Mouse (Mus musculus) layer of hippocampus, adult 11-12 months (tissue): ENCODE measurements at regions not wholly inside any gene's neighbourhood (a gene's known extent, or its start where the extent isn't known, plus 50 kb on each side); places are given as distances from the start of the nearest gene placed in this dataset.
A peak's percentile ranks its signal among the peaks of the same experiment; 100 is the strongest.
"Not testable (repeated sequence)": the region's sequence is repeated elsewhere in the genome, so short reads cannot be mapped to it uniquely, and the experiment has no call there.

Experiments used
- DNase-seq: peaks from one replicate; pipeline ENCODE4 v3.0.0; 2022; ENCODE audit warnings: low spot score

DNA sequence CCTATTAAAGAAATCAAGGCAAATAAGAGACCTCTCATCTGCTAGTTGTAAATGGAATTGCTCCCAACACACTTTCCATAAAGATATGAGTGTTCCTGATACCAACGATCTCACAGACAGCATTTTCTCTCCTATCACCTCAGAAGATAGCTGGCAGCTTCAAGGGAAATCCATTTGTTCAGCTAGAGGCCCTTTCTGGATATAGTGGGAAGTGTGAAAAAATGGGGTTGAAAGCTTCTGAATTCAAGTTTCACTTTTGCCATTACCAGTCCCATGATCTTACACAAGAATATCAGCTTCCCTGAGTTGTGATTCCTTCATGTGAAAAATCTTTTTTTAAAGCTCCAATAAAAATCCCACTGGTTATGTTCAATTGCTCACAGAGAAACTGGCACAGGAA is 369.1 kb upstream of the Zfp703 start:
- no peak for DNase-seq

DNA sequence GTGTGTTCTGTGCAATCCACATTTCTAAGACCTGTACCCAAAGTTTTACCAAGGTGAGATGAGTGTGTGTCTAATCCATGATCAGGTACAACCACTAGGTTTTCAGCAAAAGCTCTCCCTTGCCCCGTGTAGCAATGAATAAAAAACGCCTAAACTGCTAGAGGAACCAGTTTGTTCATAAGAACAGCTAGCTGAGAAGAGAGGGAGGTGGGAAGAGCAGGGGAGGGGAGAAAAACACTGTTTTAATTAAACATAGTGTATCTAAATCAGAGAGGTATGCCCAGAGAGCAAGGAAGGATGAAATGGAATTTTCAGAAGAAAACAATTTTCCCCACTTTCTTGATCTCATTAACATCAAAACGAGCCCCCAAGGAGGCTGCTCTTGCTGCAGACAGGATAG is 368.5 kb upstream of the Zfp703 start:
- no peak for DNase-seq

DNA sequence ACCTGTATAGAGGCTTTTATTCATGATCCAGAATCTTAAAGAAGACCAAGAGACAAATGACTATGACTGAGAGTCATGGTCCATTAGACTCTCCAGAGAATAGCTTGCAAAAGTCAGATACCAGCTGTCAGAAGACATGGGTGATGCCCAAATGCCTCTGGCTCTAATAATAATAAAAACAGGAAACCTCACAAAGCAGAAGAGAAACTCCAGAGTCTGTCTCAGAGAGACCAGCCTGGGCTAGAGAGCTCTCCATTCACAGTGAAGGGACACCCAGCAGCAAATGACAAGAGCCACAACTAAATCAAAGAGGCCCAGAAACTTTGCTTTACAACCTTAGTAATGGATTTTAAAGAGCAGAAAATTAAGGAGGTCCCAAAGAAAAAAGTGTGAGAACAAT is 365.0 kb upstream of the Zfp703 start:
- no peak for DNase-seq

DNA sequence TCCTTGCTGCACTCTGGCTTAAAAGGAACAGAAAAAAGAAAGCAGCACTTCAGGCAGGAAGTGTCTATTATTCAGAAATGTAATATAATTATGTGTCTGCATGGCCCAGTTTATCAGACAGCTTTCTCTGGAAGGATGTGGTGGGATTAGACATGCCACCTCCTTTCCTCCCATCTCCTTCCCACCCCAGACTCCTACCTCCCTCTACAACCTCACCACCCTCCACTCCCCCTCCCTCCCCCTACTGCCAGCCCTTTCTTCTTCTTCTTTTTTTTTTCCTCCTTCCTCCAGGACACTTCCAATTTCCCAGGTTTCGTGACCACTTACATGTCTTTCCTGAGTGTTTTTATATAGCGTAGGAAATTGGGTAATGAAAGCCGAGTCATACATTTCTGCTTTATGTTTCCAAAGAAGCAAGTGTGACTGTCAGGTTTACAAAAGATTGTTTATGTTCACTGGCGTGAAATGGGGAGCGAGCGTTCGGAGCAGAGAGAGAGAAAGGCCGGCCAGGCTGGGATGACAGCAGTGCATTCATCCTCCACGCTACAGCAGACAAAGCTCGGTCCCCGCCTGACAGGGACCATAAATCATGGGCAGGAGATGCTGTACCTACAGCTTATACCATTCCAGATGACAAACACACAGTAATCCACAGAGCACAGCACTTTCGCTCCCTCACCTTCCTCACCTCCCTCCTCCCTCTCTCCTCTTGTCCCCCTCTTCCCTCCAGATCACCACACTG is 354.6 kb upstream of the Zfp703 start:
- DNase-seq, result no peak

DNA sequence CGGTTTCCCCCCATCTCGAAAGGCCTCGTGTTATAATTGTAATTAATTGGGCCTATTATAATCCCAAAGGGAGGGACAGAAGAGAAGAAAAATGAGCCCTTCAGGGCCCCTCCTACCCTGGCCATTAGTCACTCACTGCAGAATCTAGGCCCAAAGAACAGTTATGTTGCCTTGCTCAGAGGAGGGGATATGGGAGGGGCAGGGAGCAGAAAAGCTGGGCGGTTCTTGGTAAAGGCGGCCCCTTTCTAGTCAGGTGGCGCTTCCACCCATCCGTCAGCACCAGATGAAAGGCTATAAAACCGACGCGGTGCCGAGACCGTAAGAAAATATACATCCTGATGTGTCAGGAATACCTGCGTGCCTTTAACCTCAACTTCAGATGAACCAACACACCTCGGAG is 350.9 kb upstream of the Zfp703 start:
- DNase-seq, result no peak

GRCm38 (mm10) chr8:26626651-26627077 is 350.5 kb upstream of the Zfp703 start:
- DNase-seq, result no peak

DNA sequence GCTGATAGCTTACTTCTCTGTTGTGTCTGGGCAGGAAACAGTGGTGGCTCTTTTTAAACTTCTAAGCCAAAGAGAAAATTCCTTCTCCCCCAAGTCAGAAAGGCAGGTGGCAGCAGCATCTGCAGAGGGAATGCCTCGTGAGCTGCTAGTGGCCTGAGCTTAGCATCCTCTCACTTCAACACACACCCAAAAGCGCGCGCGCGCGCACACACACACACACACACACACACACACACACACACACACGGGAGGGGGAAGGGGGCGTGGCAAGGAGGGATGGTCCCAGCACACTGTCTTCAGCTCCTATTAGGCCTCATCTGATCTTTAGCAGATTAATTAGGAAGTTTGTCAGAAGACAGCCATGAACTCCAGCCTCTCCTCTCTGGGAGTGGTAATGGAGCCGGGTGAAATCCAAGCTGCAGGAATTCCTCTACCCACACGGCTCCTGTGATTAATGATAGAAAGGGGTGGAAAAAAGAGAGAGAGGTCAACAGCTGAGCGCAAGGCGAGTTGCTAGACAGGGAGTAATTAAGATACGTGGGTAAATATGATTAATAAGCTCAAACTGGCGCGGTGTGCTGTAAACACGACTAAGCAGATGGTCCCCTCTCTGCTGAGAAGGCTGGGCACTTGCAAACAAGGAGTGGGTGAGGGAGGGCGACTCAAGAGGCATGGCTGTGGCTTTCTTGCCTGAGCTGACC is 349.8 kb upstream of the Zfp703 start:
- no peak for DNase-seq

DNA sequence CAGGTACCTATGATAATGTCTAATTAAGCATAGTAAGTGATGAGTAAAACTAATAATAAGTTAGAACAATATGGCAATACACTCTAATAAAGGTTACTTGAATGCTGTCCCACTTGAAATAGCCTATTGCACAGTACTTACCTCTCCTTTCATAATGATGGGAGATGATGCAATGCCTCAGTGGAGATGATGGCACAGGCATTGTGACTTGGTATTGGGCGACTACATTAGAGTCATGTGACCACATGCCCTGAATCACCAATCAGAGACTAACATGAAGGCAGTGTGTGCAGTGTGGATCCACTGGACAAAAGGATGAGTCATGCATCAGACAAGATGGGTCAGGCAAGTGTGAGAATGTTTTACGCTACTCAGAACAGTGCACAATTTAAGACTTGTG is 346.6 kb upstream of the Zfp703 start:
- no peak for DNase-seq

DNA sequence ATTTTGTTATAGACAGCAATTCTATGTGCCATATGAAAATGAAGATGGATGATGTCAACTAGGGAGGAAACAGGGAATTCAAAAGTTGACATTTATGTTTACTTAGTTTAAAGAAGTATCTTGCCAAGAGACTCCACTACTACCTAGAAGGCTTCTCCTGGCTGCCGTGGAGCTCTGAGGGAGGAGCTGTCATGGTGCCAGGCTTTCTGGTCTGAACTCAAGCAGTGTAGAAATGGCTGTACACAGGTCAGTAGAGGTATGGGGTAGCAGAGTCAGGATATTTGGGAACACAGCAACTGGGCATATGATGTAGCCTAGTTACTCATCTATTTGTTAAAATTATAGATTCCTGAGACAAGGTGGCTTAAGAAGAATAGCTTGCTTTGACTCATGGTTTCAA is 341.4 kb upstream of the Zfp703 start:
- no peak for DNase-seq

DNA sequence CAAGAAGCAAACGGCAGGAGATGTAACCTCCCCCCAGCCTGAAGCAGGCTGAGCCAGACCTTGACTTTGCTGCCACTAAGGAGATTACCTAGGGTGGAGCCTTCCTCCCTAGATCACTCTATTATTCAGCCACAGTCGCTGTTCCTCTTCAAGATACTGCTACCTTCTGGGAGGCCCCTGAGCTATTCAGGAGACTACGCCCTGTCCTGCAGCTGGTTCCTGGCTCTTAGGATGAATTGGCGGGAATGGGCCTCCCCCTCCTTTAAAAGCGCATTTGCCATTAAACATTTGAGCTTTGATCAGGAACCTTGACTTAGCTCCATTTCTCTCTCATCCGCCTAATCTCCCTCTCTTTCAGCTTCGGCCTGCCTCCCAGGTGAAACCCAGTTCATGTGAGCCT is 331.8 kb upstream of the Zfp703 start:
- DNase-seq, result not testable (repeated sequence)

DNA sequence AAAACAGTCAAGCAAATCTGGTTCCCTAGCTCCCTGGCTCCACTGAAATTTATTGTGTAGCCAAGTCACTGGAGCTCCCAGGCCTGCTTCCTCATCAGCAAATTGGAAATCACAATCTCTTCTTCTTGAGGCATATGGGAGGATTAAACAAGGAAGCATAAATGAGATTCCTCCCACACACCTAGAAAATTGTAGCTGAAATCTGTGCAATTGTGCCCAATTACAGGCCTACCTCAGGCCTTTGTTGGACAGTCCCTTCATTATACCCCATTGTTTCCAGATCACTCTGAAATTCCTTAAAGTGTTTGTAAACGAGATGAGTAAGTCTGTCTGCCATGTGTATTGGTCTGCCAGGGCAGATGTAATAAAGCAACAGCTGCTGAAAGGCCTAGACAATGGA is 326.8 kb upstream of the Zfp703 start:
- DNase-seq, result peak; percentile 8

DNA sequence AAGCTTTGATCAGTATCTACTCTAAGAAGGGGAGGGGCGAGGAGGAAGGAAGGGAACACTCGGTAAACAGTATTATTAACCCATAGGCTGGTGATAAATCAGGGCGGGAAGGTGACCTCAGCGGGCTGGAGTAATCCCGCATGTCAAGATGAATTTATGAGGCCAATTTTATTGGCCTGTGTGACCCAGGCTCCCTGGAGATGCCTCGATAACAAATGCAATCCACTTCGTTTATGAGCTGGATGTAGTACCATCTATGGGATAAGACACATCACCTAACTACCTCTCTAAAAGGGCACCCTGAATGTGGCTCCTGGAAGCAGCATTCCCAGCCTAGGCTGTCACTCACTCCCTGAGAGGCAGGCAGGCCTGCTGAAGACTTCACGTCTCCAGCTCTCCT is 321.2 kb upstream of the Zfp703 start:
- DNase-seq, result no peak

DNA sequence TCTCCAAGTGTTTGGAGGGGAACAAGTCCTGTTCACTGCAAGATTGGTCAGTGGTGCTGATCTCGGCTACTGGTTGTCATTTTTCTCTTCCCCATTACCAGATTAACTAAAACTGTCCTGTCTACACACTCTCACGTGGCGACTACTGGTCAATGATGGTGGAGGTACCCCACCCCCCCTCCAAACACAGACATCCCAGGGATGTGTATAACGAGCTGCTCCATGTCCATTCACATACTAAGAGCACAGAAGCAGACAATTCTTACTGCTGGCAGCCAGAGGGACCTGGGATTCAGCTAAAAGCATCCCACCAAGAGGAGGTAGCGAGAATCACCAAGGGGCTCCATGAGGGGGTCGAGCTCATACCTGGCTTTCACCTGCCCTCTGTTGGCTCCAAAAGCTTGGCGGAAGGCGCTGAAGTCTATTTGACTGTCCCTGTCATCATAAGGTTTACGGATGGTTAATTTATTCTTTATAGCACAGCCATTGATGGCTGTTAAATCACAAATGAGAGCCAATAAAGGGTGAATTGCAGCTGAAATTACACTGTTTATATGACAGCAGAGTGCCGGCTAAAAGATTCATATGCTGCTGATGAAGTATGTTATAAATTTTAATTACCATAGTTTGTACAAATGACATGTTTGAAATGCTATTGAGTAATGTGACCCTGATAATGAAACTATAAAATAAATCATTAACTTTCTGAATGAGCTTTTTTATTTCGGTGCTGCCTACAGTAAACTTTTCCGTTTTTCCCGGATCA is 320.6 kb upstream of the Zfp703 start:
- no peak for DNase-seq

GRCm38 (mm10) chr8:26659381-26659780 is 317.7 kb upstream of the Zfp703 start:
- peak; percentile 8 for DNase-seq

DNA sequence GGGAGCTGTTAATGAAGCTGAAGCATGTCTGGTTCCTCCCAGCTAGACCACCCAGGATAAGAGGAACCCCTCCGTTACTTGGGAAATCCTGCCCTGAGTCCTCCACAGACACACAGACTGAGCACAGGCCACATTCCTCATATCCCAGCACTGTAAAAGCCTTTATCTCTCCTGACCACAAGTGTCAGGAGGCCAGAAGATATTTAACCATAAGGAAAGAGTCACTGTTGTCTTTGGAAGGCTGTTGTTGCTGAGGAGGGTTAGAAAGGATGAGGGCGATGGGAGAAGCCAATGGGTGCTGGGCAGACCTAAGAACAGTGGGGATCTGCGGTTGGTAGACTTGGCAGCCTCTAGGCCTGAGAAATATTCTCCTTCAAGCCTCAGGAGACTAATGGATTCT is 307.6 kb upstream of the Zfp703 start:
- DNase-seq, result no peak

GRCm38 (mm10) chr8:26672486-26673395 is 304.4 kb upstream of the Zfp703 start:
- DNase-seq, result no peak

DNA sequence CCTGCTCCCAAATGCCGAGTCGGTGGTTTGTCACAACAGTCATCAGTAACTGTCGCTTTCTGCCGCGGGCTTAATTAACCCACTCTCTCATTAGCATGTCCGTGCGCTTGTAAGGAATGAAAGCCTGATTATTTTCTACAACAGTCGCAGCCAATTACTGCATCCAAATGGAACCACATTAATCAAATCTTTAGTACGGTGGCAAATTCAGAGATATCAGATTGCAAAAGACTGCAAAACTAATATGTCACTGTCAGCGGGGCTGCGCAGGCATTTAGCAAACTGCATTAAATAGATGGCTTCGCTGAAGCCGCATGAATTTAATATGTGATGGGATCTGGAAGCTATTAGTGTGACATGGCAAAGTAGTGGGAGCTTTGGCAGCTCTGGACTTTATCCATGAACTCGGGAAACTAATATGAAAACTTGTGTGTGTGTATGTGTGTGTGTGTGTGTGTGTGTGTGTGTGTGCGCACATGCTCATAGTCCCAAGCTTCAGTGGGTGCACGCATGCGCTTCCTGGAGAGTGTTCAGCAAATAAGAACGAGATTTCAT is 299.5 kb upstream of the Zfp703 start:
- no peak for DNase-seq

GRCm38 (mm10) chr8:26680891-26681381 is 296.2 kb upstream of the Zfp703 start:
- DNase-seq, result peak; percentile 75

DNA sequence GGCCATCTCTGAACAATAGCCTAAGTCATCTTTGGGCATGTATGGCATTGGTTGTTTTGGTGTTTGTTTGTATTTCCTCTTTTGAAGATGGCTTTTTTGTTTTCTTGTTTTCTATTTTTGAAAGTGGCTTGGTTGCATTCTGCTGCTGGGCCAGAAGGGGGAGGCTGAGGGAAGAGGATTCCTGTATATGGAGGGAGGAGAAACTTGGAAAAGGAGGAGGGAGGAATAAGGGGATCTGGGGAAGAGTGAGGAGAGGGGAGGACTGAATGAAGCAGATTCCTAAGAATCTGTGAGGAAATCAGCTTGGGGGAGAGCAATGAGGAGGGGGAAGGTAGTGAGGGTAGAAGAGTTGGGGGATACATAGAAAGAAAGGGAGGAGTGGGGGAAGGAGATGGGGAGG is 290.0 kb upstream of the Zfp703 start:
- DNase-seq, result peak; percentile 24

- DNase-seq, result no peak
Measured at GRCm38 (mm10) chr8:26688035-26688434, 289.1 kb upstream of the Zfp703 start.

DNA sequence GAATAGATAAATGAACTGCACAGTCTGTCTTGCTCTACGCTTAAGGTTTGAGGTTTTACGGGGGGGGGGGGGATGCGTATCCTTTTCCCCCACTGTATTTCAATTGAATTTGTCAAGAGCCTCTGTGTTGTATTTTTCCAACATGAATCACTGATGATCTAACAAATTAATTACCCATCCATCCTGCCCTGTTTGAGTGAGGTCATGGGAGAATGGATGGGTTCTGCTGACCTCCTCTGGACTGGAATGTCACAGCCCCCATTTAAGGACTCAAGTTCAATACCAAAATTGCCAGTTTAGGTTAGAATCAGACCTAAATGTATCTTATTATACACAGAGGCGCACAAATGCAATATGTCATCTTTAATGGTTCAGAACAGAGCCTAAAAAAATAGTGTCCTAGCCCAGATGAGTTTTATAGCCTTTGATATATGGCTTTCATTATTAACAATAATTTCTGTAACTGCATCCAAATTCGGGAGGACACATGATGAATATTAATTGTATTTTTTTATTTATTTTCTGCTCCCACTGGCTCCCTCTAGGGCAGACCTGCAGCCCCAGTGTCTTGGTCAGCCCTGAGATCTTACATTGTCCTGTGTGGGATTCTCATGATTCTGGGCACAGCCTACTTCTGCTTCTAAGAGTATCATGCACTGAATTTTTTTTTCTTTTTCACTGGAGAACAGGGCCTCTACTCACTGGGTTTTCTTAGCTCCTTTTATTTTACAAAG is 288.2 kb upstream of the Zfp703 start:
- DNase-seq, result no peak
